Mouse (Mus musculus): Measurements from ENCODE around the gene Araf. TPM values are rescaled to one million over a fixed set of nuclear protein-coding genes. Genes with fewer than 3 reads are reported as not detected.

Araf gene
- polyA plus RNA-seq, 1 experiment from 2014 or later = 91.1 TPM

Small RNAs within 50 kb of the gene (microRNA-seq; reads per million reads assigned to microRNA genes)
- not detected for gene Gm24824 (ENCODE audit: borderline number of aligned reads)
- gene Mir5617 (ENCODE audit: borderline number of aligned reads) = not detected

Other genes with a start within 250 kb of the Araf start
- gene Rgn, start 248.0 kb upstream of the Araf start, polyA plus RNA-seq (2014; fragmentation: Nextera tagmentation; extraction: Ambion mirVana) = 0.33 and 0.38 TPM in 2 replicates
- gene Rbm10, start 180.3 kb upstream of the Araf start, polyA plus RNA-seq (2014; fragmentation: Nextera tagmentation; extraction: Ambion mirVana) = 43.5 and 51.3 TPM in 2 replicates
- gene Ndufb11, start 180.2 kb upstream of the Araf start, polyA plus RNA-seq (2014; fragmentation: Nextera tagmentation; extraction: Ambion mirVana) = 259 and 273 TPM in 2 replicates
- gene Uba1, start 139.5 kb upstream of the Araf start, polyA plus RNA-seq (2014; fragmentation: Nextera tagmentation; extraction: Ambion mirVana) = 165 and 192 TPM in 2 replicates
- 97.5 and 97.7 TPM in 2 replicates for gene Cdk16, start 109.9 kb upstream of the Araf start, polyA plus RNA-seq (2014; fragmentation: Nextera tagmentation; extraction: Ambion mirVana)
- gene Usp11, start 93.9 kb upstream of the Araf start, polyA plus RNA-seq (2014; fragmentation: Nextera tagmentation; extraction: Ambion mirVana) = 46.4 and 49.5 TPM in 2 replicates
- gene Timp1, start 72.4 kb downstream of the Araf start, polyA plus RNA-seq (2014; fragmentation: Nextera tagmentation; extraction: Ambion mirVana) = 60.4 and 62.8 TPM in 2 replicates
- 4.5 and 5.2 TPM in 2 replicates for gene Syn1, start 123.2 kb downstream of the Araf start, polyA plus RNA-seq (2014; fragmentation: Nextera tagmentation; extraction: Ambion mirVana)
- gene Cfp, start 133.7 kb downstream of the Araf start, polyA plus RNA-seq (2014; fragmentation: Nextera tagmentation; extraction: Ambion mirVana) = 7.5 TPM in 2 replicates
- gene Elk1, start 152.8 kb downstream of the Araf start, polyA plus RNA-seq (2014; fragmentation: Nextera tagmentation; extraction: Ambion mirVana) = 6.5 and 7.8 TPM in 2 replicates
- gene Uxt, start 164.2 kb downstream of the Araf start, polyA plus RNA-seq (2014; fragmentation: Nextera tagmentation; extraction: Ambion mirVana) = 45.9 and 47.6 TPM in 2 replicates